Mouse (Mus musculus) cerebellum, postnatal 36 days (tissue): ENCODE results near the gene Hivep2.

ENCODE experiments used
- DNase-seq, 2 experiments: peaks; one replicate each; pipeline ENCODE4 v3.0.0; 2021 to 2022; ENCODE audit warnings: mixed read lengths in 2 of 2

Gene Hivep2

GRCm38 (mm10) chr10:13973563-13974179, 7.8 kb downstream of the Hivep2 start:
- no peak for DNase-seq

- no peak for DNase-seq
These were observed 8.6 kb downstream of the Hivep2 start for GRCm38 (mm10) chr10:13974472-13974871.

- DNase-seq = no peak
These were observed 10.0 kb downstream of the Hivep2 start for GRCm38 (mm10) chr10:13975861-13976260.

GRCm38 (mm10) chr10:13976267-13976666, 10.4 kb downstream of the Hivep2 start:
- no peak for DNase-seq

GRCm38 (mm10) chr10:13982271-13982670, 16.4 kb downstream of the Hivep2 start:
- no peak for DNase-seq

- peak; percentile 50 to 53 for DNase-seq
These were observed 17.0 kb downstream of the Hivep2 start for GRCm38 (mm10) chr10:13982769-13983381.

GRCm38 (mm10) chr10:13983631-13984030, 17.8 kb downstream of the Hivep2 start:
- DNase-seq = no peak

- DNase-seq = no peak
These were observed 18.4 kb downstream of the Hivep2 start for GRCm38 (mm10) chr10:13984233-13984632.

- DNase-seq = no peak
These were observed 20.7 kb downstream of the Hivep2 start for GRCm38 (mm10) chr10:13986539-13986938.

GRCm38 (mm10) chr10:13987336-13987735, 21.5 kb downstream of the Hivep2 start:
- DNase-seq = no peak

- no peak for DNase-seq
These were observed 22.4 kb downstream of the Hivep2 start for GRCm38 (mm10) chr10:13988280-13988679.

- DNase-seq = no peak
These were observed 22.9 kb downstream of the Hivep2 start for GRCm38 (mm10) chr10:13988757-13989156.

GRCm38 (mm10) chr10:13990842-13991241, 25.0 kb downstream of the Hivep2 start:
- DNase-seq = no peak

GRCm38 (mm10) chr10:13993411-13993810, 27.5 kb downstream of the Hivep2 start:
- no peak for DNase-seq

- no peak for DNase-seq
These were observed 31.5 kb downstream of the Hivep2 start for GRCm38 (mm10) chr10:13997336-13997735.

- DNase-seq = no peak
These were observed 39.1 kb downstream of the Hivep2 start for GRCm38 (mm10) chr10:14004769-14005517.

- peak in 1 of 2 experiments; percentile 26 for DNase-seq
These were observed 43.8 kb downstream of the Hivep2 start for GRCm38 (mm10) chr10:14009721-14010120.

GRCm38 (mm10) chr10:14016287-14016970, 50.6 kb downstream of the Hivep2 start:
- no peak for DNase-seq

- DNase-seq = no peak
These were observed 51.5 kb downstream of the Hivep2 start for GRCm38 (mm10) chr10:14017338-14017737.

- no peak for DNase-seq
These were observed 52.0 kb downstream of the Hivep2 start for GRCm38 (mm10) chr10:14017822-14018364.

GRCm38 (mm10) chr10:14018672-14019071, 52.8 kb downstream of the Hivep2 start:
- no peak for DNase-seq

GRCm38 (mm10) chr10:14019198-14019597, 53.3 kb downstream of the Hivep2 start:
- no peak for DNase-seq

- no peak for DNase-seq
These were observed 54.4 kb downstream of the Hivep2 start for GRCm38 (mm10) chr10:14020253-14020652.
